Mouse (Mus musculus) limb, embryonic 13.5 days (tissue): ENCODE measurements around the gene Fam122a. TPM values are rescaled to one million over a fixed set of nuclear protein-coding genes. Genes with fewer than 3 reads are reported as not detected.

Source experiments
- ATAC-seq: fragments of 200-750 bp; cut with Nextera tagmentation; 2 replicates; pipeline ENCODE4 v1.8.0; 2017; ENCODE audit warnings: low read depth, moderate number of reproducible peaks, moderate TSS enrichment; ENCODE audit not compliant: low FRiP score
- H3K27ac ChIP-seq: fragments of 300-500 bp; sonication (generic); 2 replicates; pipeline ENCODE4 v1.5.1; 2015; ENCODE audit warnings: inconsistent platforms, mild to moderate bottlenecking, moderate library complexity
- H3K27me3 ChIP-seq: fragments of 300-500 bp; sonication (generic); 2 replicates; pipeline ENCODE4 v1.6.1; 2015; ENCODE audit warnings: mild to moderate bottlenecking, inconsistent platforms
- H3K36me3 ChIP-seq: fragments of 300-500 bp; sonication (generic); 2 replicates; pipeline ENCODE4 v1.6.1; 2015; ENCODE audit warnings: inconsistent platforms, mild to moderate bottlenecking, moderate library complexity
- H3K4me1 ChIP-seq: fragments of 300-500 bp; sonication (generic); 2 replicates; pipeline ENCODE4 v1.6.1; 2015; ENCODE audit warnings: inconsistent platforms
- H3K4me2 ChIP-seq: fragments of 300-500 bp; sonication (generic); replicated peaks from 2 replicates; pipeline ENCODE4 v1.6.1; 2015; ENCODE audit warnings: inconsistent platforms, mild to moderate bottlenecking, moderate library complexity
- H3K4me3 ChIP-seq: fragments of 300-500 bp; sonication (generic); 2 replicates; pipeline ENCODE4 v1.5.1; 2015; ENCODE audit warnings: moderate library complexity, mild to moderate bottlenecking, inconsistent platforms
- H3K9ac ChIP-seq: fragments of 300-500 bp; sonication (generic); 2 replicates; pipeline ENCODE4 v1.6.1; 2015; ENCODE audit warnings: mild to moderate bottlenecking, inconsistent platforms
- H3K9me3 ChIP-seq: fragments of 300-500 bp; sonication (generic); 2 replicates; pipeline ENCODE4 v1.6.1; 2016; ENCODE audit warnings: inconsistent platforms
- WGBS: fragments of 180-500 bp; shearing (Covaris S2); methylation state at CpG from one replicate; pipeline ENCODE4 v1.1.7; 2015; 5-methylcytosine and 5-hydroxymethylcytosine counted together
- polyA plus RNA-seq: library from polyadenylated mRNA; unstranded; fragments of >200 nt; fragmentation: Nextera tagmentation; extraction: Ambion mirVana; gene quantifications from 2 replicates; pipeline ENCODE4 v1.2.1, GENCODE M21; 2015

Gene Fam122a
- polyA plus RNA-seq, 1 experiment from 2014 or later = 48.2 TPM

- H3K27me3 ChIP-seq = no peaks in the 10 kb centered on the region
- no peaks in the 10 kb centered on the region for H3K36me3 ChIP-seq
- no peak for ATAC-seq
- H3K9me3 ChIP-seq = no peaks in the 10 kb centered on the region
- no peak overlapping the region for H3K4me2 ChIP-seq
- H3K4me3 ChIP-seq = no peak overlapping the region
- 0 out of 2 replicates have a peak, but pooled peaks cover 5% of the 10 kb centered on the region for H3K4me1 ChIP-seq
- 52% methylated on average over 2 of the region's 2 CpGs for WGBS
- H3K9ac ChIP-seq = no peak overlapping the region
- no peak overlapping the region for H3K27ac ChIP-seq
Observed at GRCm38 (mm10) chr19:24480916-24481315, 3.8 kb upstream of the Fam122a start.

GRCm38 (mm10) chr19:24476461-24476860 is 695 bp downstream of the Fam122a start:
- H3K4me2 ChIP-seq = peak overlapping the region; percentile 71
- H3K4me1 ChIP-seq = peaks cover 13% of the 10 kb centered on the region
- no peak; the same call in 1 of the 2 replicates for ATAC-seq
- no peaks in the 10 kb centered on the region for H3K9me3 ChIP-seq
- peaks cover 8% of the 10 kb centered on the region; the same call in 1 of the 2 replicates for H3K36me3 ChIP-seq
- H3K9ac ChIP-seq = peak overlapping the region; percentile 94
- no peaks in the 10 kb centered on the region for H3K27me3 ChIP-seq
- peak overlapping the region; percentile 87 for H3K4me3 ChIP-seq
- peak overlapping the region; percentile 91; the same call in 1 of the 2 replicates for H3K27ac ChIP-seq
- WGBS = under 1% methylated on average over 11 of the region's 11 CpGs

GRCm38 (mm10) chr19:24475281-24475680 is 1.9 kb downstream of the Fam122a start:
- no peak overlapping the region for H3K27ac ChIP-seq
- no peak overlapping the region for H3K9ac ChIP-seq
- peaks cover 8% of the 10 kb centered on the region; the same call in 1 of the 2 replicates for H3K36me3 ChIP-seq
- no peaks in the 10 kb centered on the region for H3K27me3 ChIP-seq
- 88% methylated on average over 6 of the region's 6 CpGs for WGBS
- H3K9me3 ChIP-seq = no peaks in the 10 kb centered on the region
- H3K4me3 ChIP-seq = no peak overlapping the region
- peaks cover 13% of the 10 kb centered on the region for H3K4me1 ChIP-seq
- no peak for ATAC-seq
- 0 out of 2 replicates have a peak overlapping the region, but pooled peaks have one; percentile 3 for H3K4me2 ChIP-seq

GRCm38 (mm10) chr19:24472512-24472911 is 4.6 kb downstream of the Fam122a start:
- Histone ChIP-seq H3K9me3 (no peaks in the 10 kb centered on the region), H3K4me1 (peaks cover 13% of the 10 kb centered on the region)

GRCm38 (mm10) chr19:24471538-24471937 is 5.6 kb downstream of the Fam122a start:
- Histone ChIP-seq H3K9ac (no peak overlapping the region), H3K27me3 (no peaks in the 10 kb centered on the region), H3K4me1 (peaks cover 13% of the 10 kb centered on the region), H3K4me2 (no peak overlapping the region), H3K4me3 (no peak overlapping the region), H3K36me3 (peaks cover 8% of the 10 kb centered on the region; the same call in 1 of the 2 replicates), H3K27ac (no peak overlapping the region), H3K9me3 (no peaks in the 10 kb centered on the region)
- no peak for ATAC-seq
- 90% methylated on average over 6 of the region's 6 CpGs for WGBS

More at GRCm38 (mm10) chr19:24472512-24472911, 4.6 kb downstream of the Fam122a start:
- Histone ChIP-seq H3K4me3 (no peak overlapping the region), H3K4me2 (no peak overlapping the region), H3K27me3 (no peaks in the 10 kb centered on the region), H3K27ac (no peak overlapping the region), H3K9ac (no peak overlapping the region), H3K36me3 (peaks cover 8% of the 10 kb centered on the region; the same call in 1 of the 2 replicates)
- 88% methylated on average over 5 of the region's 5 CpGs for WGBS
- no peak for ATAC-seq

GRCm38 (mm10) chr19:24469216-24469615 is 7.9 kb downstream of the Fam122a start:
- peaks cover 8% of the 10 kb centered on the region; the same call in 1 of the 2 replicates for H3K36me3 ChIP-seq
- 74% methylated on average over 4 of the region's 4 CpGs for whole genome bisulfite sequencing
- H3K4me2 ChIP-seq = no peak overlapping the region
- H3K27ac ChIP-seq = no peak overlapping the region
- H3K9ac ChIP-seq = no peak overlapping the region
- ATAC-seq = no peak
- no peaks in the 10 kb centered on the region for H3K4me1 ChIP-seq
- H3K9me3 ChIP-seq = no peaks in the 10 kb centered on the region
- H3K4me3 ChIP-seq = no peak overlapping the region
- H3K27me3 ChIP-seq = no peaks in the 10 kb centered on the region

GRCm38 (mm10) chr19:24468616-24469015 is 8.5 kb downstream of the Fam122a start:
- whole genome bisulfite sequencing = 52% methylated on average over 3 of the region's 3 CpGs
- peaks cover 8% of the 10 kb centered on the region; the same call in 1 of the 2 replicates for H3K36me3 ChIP-seq
- H3K9ac ChIP-seq = no peak overlapping the region
- ATAC-seq = no peak
- no peaks in the 10 kb centered on the region for H3K9me3 ChIP-seq
- H3K4me1 ChIP-seq = no peaks in the 10 kb centered on the region
- no peak overlapping the region for H3K4me3 ChIP-seq
- H3K27ac ChIP-seq = no peak overlapping the region
- no peaks in the 10 kb centered on the region for H3K27me3 ChIP-seq
- H3K4me2 ChIP-seq = no peak overlapping the region

- no peaks in the 10 kb centered on the region for H3K36me3 ChIP-seq
- no peak for ATAC-seq
- WGBS = 84% methylated on average over 3 of the region's 3 CpGs
- H3K27me3 ChIP-seq = no peaks in the 10 kb centered on the region
- no peaks in the 10 kb centered on the region for H3K4me1 ChIP-seq
- H3K9me3 ChIP-seq = no peaks in the 10 kb centered on the region
- no peak overlapping the region for H3K4me3 ChIP-seq
- no peak overlapping the region for H3K4me2 ChIP-seq
- H3K27ac ChIP-seq = no peak overlapping the region
- H3K9ac ChIP-seq = no peak overlapping the region
Observed at GRCm38 (mm10) chr19:24463011-24463410, 14.1 kb downstream of the Fam122a start.

GRCm38 (mm10) chr19:24456591-24457231 is 20.4 kb downstream of the Fam122a start:
- 89% methylated on average over 6 of the region's 6 CpGs for WGBS
- Histone ChIP-seq H3K9ac (no peak overlapping the region), H3K9me3 (no peaks in the 10 kb centered on the region), H3K27me3 (no peaks in the 10 kb centered on the region), H3K4me1 (peaks cover 5% of the 10 kb centered on the region), H3K27ac (no peak overlapping the region), H3K4me3 (no peak overlapping the region), H3K36me3 (no peaks in the 10 kb centered on the region), H3K4me2 (no peak overlapping the region)
- no peak for ATAC-seq

GRCm38 (mm10) chr19:24455249-24455960 is 21.8 kb downstream of the Fam122a start:
- 73% methylated on average over 6 of the region's 6 CpGs for WGBS
- no peak overlapping the region for H3K4me2 ChIP-seq
- no peak overlapping the region for H3K9ac ChIP-seq
- H3K27me3 ChIP-seq = no peaks in the 10 kb centered on the region
- no peak overlapping the region for H3K27ac ChIP-seq
- no peak for ATAC-seq
- H3K4me1 ChIP-seq = peaks cover 5% of the 10 kb centered on the region
- H3K4me3 ChIP-seq = no peak overlapping the region
- H3K36me3 ChIP-seq = no peaks in the 10 kb centered on the region
- no peaks in the 10 kb centered on the region for H3K9me3 ChIP-seq

GRCm38 (mm10) chr19:24454451-24454850 is 22.7 kb downstream of the Fam122a start:
- no peaks in the 10 kb centered on the region for H3K27me3 ChIP-seq
- no peaks in the 10 kb centered on the region for H3K36me3 ChIP-seq
- H3K4me3 ChIP-seq = no peak overlapping the region
- no peak overlapping the region for H3K4me2 ChIP-seq
- no peaks in the 10 kb centered on the region for H3K9me3 ChIP-seq
- 70% methylated on average over 2 of the region's 2 CpGs for WGBS
- H3K9ac ChIP-seq = no peak overlapping the region
- ATAC-seq = no peak
- peaks cover 5% of the 10 kb centered on the region for H3K4me1 ChIP-seq
- H3K27ac ChIP-seq = no peak overlapping the region

GRCm38 (mm10) chr19:24453379-24453778 is 23.8 kb downstream of the Fam122a start:
- Histone ChIP-seq H3K4me2 (no peak overlapping the region), H3K27me3 (no peaks in the 10 kb centered on the region), H3K9ac (no peak overlapping the region), H3K4me3 (no peak overlapping the region), H3K36me3 (no peaks in the 10 kb centered on the region), H3K27ac (no peak overlapping the region), H3K4me1 (peaks cover 5% of the 10 kb centered on the region), H3K9me3 (no peaks in the 10 kb centered on the region)
- WGBS = 76% methylated on average over 13 of the region's 13 CpGs
- ATAC-seq = no peak
